Mouse (Mus musculus) kidney, adult 2 months (tissue): ENCODE data around the gene Rars. TPM values are rescaled to one million over a fixed set of nuclear protein-coding genes. Genes with fewer than 3 reads are reported as not detected.

ENCODE experiments used
- DNase-seq: peaks from one replicate; pipeline ENCODE4 v3.0.0; 2021
- H3K27ac ChIP-seq: fragments of 200-500 bp; 2 replicates; pipeline ENCODE4 v1.5.1; 2012; ENCODE audit warnings: low read depth, low read length, control low read depth, inconsistent platforms; ENCODE audit not compliant: insufficient read depth
- H3K27me3 ChIP-seq: fragments of 200-500 bp; replicated peaks from 2 replicates; pipeline ENCODE4 v1.6.1; 2012; ENCODE audit warnings: mild to moderate bottlenecking, moderate library complexity, low read length, inconsistent platforms; ENCODE audit not compliant: control insufficient read depth, insufficient read depth
- H3K36me3 ChIP-seq: fragments of 200-500 bp; 2 replicates; pipeline ENCODE4 v1.6.1; 2012; ENCODE audit warnings: mild to moderate bottlenecking, moderate library complexity, low read length, inconsistent platforms; ENCODE audit not compliant: control insufficient read depth, insufficient read depth
- H3K4me1 ChIP-seq: fragments of 200-500 bp; 2 replicates; pipeline ENCODE4 v1.6.1; 2011; ENCODE audit warnings: low read length; ENCODE audit not compliant: control insufficient read depth, insufficient read depth
- H3K4me3 ChIP-seq: fragments of 200-500 bp; 2 replicates; pipeline ENCODE4 v1.5.1; 2011; ENCODE audit warnings: mild to moderate bottlenecking, low read depth, low read length, control low read depth; ENCODE audit not compliant: insufficient read depth
- CTCF ChIP-seq: fragments of 200-500 bp; conservative IDR thresholded peaks from 2 replicates; pipeline ENCODE4 v1.5.1; 2011; ENCODE audit warnings: low read depth, mild to moderate bottlenecking, control low read depth, low read length, moderate library complexity, mixed read lengths; ENCODE audit not compliant: insufficient read depth, insufficient read length
- POLR2A ChIP-seq: fragments of 200-500 bp; IDR thresholded peaks from one replicate; pipeline ENCODE4 v1.6.1; 2011; ENCODE audit warnings: low read depth, low read length, control low read depth
- WGBS: fragments of 180-500 bp; shearing (Covaris S2); methylation state at CpG from one replicate; pipeline ENCODE4 v1.1.7; 2018; 5-methylcytosine and 5-hydroxymethylcytosine counted together
- polyA plus RNA-seq: library from polyadenylated mRNA; depleted of rRNA; stranded (reverse); fragments of >200 nt; gene quantifications from 2 replicates; pipeline ENCODE4 v1.2.3, GENCODE M21; 2012

The Rars gene
- polyA plus RNA-seq, 1 experiment: 19.3 TPM

DNA sequence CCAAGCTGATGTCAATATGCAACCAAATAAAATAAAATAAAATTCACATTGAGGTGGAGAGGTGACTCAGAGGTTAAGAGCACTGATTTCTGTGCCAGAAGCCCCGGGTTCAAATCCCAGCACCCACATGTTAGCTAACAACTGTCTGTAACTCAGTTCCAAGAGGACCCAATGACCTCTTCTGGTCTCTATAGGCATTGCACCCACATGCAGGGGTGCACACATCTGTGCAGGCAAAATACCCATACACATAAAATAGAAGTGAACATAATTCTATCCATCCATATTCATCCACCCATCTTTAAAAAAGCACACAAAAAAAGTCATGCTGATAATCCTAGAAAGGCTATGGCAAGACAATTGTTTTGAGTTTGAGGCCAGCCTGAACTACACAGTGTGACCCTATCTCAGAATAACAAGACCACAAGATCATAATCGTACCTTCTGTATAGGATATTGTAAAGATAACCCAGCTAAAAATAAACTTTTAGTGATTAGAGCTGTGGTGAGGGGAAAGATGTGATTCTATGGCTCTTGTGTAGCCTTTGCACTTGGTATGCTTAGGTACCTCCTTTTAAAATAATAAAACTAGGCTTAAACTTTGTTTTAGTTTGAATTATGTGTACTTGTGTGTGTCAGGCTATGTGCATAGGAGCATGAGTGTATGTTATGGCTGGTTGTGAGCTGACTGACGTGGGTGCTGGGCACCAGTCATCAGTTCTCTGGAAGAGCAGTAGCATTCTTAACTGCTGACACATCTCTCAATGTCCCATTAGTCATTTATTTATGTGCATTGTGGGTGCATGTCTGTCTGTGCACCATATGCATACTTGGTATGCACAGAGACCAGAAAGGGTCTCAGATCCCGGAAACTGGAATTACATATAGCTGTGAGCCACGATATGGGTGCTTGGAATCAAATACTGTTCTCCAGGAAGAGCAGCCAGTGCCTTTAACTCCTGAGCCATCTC, 3.1 kb upstream of the Rars start:
- no peak overlapping the region for H3K27ac ChIP-seq
- TF ChIP-seq POLR2A: no peak
- no peak for TF ChIP-seq CTCF
- peaks cover 2% of the 10 kb centered on the region; the same call in 1 of the 2 replicates for H3K36me3 ChIP-seq
- DNase-seq: no peak
- H3K4me1 ChIP-seq: peaks cover 7% of the 10 kb centered on the region
- H3K27me3 ChIP-seq: no peaks in the 10 kb centered on the region
- WGBS: 82% methylated on average over 5 of the region's 5 CpGs
- H3K4me3 ChIP-seq: no peak overlapping the region

DNA sequence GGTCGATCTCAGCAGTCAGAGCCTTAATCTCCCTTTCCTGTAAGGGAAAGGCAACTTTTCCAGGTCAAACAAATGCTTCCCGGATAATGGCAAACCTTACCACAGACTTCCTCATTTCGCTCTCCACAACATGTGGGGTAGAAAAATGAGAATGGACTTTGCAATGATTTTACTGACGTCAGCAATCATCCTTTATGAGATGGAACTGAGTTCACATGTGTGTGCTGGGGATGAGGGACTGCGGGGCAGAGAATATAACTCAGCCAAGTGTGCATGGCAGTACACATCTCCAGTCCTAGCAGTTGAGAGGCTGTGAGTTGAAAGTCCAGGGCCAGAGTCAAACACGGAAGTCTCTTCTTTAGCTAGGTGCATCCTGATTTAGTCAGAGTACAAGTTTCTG, 1.0 kb downstream of the Rars start:
- peak overlapping the region; percentile 20; the same call in 1 of the 2 replicates for H3K4me3 ChIP-seq
- DNase-seq: peak; percentile 27
- H3K4me1 ChIP-seq: peaks cover 7% of the 10 kb centered on the region
- no peak overlapping the region for H3K27ac ChIP-seq
- peaks cover 4% of the 10 kb centered on the region for H3K36me3 ChIP-seq
- 51% methylated on average over 6 of the region's 6 CpGs for WGBS
- H3K27me3 ChIP-seq: no peaks in the 10 kb centered on the region
- TF ChIP-seq CTCF (no peak), POLR2A (no peak)

DNA sequence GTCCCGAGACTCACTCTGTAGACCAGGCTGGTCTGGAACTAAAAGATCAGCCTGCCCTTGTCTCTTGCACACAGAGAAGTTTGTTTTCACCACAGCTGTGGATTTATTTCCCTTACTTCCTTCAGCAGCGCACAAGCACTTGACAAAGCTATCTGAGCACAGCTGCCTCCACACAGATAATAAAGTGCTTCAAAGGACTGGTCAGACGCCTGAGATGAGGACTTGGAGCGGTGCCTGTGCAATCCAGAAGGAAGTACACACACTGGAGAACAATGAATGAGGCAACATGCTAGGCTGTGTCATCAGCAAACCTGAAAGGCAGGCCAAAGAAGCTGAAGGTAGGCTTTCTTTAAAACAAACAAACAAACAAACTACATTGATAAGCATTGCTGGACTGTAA, 2.2 kb downstream of the Rars start:
- DNase-seq: no peak
- TF ChIP-seq POLR2A: no peak
- TF ChIP-seq CTCF: no peak
- no peaks in the 10 kb centered on the region for H3K27me3 ChIP-seq
- H3K4me1 ChIP-seq: peaks cover 7% of the 10 kb centered on the region
- H3K36me3 ChIP-seq: peaks cover 8% of the 10 kb centered on the region
- no peak overlapping the region for H3K27ac ChIP-seq
- 56% methylated on average over 4 of the region's 4 CpGs for WGBS
- no peak overlapping the region for H3K4me3 ChIP-seq

DNA sequence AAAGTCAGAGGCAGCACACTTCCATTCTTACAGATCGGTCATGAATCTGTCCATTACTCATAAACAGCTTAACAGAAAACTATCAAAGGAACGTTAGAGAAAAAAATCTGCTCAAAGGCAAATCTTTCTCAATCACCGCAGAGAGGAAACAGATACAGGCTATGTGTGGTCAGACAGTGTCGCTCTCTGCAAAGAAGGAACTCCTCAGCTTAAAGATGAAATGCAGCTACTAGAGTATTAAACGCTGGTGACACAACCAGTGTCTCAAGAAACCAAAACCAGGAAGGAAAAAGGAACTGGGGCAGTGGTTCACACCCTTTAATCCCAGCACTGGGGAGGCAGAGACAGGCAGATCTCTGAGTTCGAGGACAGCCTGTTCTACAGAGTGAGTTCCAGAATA, 6.6 kb downstream of the Rars start:
- no peak overlapping the region for H3K4me3 ChIP-seq
- no peaks in the 10 kb centered on the region for H3K27me3 ChIP-seq
- TF ChIP-seq CTCF (no peak), POLR2A (no peak)
- no peak for DNase-seq
- WGBS: 92% methylated on average over 6 of the region's 6 CpGs
- no peaks in the 10 kb centered on the region for H3K4me1 ChIP-seq
- no peak overlapping the region for H3K27ac ChIP-seq
- H3K36me3 ChIP-seq: peaks cover 17% of the 10 kb centered on the region

DNA sequence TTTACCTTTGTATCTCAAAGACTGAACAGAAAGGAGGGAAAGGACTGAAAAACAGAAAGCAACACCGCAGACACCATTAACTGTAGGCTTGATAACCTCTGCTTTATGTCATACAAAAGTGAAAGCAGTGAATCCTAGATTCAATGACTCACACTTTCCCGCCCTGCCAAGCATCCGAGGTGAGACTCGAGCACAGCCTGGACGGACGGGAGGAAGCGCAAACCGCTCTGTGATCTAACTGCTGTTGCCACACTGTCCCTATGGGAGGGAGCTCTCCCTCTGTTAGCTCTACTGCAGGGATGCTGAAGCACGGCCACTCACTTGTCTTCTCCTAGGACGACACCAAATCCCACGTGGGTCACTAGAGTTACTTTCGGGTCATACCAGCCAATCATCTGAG, 18.0 kb downstream of the Rars start:
- Histone ChIP-seq H3K27me3 (no peaks in the 10 kb centered on the region), H3K27ac (no peak overlapping the region), H3K36me3 (peaks cover 23% of the 10 kb centered on the region), H3K4me3 (no peak overlapping the region), H3K4me1 (no peaks in the 10 kb centered on the region)
- no peak for TF ChIP-seq POLR2A
- no peak for TF ChIP-seq CTCF
- WGBS: 88% methylated on average over 12 of the region's 12 CpGs
- no peak for DNase-seq

DNA sequence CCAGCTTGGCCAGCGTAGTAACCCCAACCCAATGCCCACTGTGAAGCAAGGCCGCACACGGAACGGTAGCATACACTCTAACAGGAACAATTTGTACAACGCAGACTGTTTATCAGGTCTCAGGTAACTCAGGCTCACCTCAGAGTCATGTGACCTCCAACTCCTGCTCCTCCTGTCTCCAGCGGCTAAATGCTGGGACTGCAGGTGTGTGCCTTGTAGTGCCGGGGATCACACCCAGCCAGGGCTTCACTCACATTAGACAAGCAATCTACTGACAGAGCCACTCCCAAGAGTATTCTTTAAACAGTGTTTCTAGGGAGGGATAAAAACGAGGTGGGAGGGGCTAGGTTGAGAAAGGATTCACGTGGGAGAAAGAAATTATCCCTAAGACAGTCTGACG, 22.8 kb downstream of the Rars start:
- Histone ChIP-seq H3K36me3 (peaks cover 13% of the 10 kb centered on the region), H3K27ac (no peak overlapping the region), H3K4me1 (no peaks in the 10 kb centered on the region), H3K27me3 (no peaks in the 10 kb centered on the region), H3K4me3 (no peak overlapping the region)
- 86% methylated on average over 10 of the region's 10 CpGs for WGBS
- DNase-seq: no peak
- TF ChIP-seq CTCF: no peak
- TF ChIP-seq POLR2A: no peak

DNA sequence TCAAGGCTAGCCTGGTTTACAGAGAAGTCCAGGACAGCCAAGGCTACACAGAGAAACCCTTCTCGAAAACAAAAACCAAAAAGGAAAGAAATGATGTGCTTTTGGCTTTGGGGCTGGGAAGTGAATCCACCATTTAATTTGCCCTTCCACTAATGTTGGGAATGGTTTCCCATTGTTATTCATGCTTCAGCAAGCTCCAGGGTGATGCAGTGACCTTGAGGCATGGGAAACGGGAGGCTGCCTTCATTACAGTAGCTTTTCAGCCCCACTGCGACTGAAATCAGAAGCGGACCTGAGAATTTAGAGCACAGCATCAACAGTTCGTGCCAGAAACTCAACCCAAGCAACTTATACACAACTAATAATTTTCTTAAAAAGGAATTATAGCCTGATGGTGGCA, 33.0 kb downstream of the Rars start:
- H3K27ac ChIP-seq: no peak overlapping the region
- DNase-seq: no peak

DNA sequence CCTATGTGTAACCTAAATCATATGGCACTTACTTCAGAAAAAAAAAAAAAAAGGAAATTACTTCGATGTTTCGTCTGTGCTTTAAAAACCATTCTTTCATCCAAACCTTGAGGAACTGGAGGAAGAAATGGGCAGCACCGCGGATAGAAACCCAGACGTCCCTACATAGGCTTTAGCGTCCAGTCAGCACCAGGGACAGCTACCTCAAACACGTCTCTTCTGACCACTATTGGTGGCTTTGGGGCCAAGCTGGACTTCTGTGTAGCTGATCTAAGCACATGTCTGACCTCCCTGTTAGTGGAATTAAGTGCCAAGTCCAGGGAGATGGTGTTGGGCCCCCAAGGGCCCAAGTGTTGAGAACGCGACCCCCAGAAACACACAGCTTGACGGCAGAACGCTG, 35.4 kb downstream of the Rars start, which contains the start of gene Fbll1:
TSS of gene Fbll1 (minus strand) at position 11 of the 400 bp plus-strand sequence.
- Histone ChIP-seq H3K4me1 (no peaks in the 10 kb centered on the region), H3K27me3 (peaks cover 3% of the 10 kb centered on the region; the same call in 1 of the 2 replicates), H3K36me3 (no peaks in the 10 kb centered on the region), H3K27ac (no peak within 1 kb of the TSS), H3K4me3 (no peak within 1 kb of the TSS)
- TF ChIP-seq POLR2A: no peak
- TF ChIP-seq CTCF: no peak
- WGBS: 17% methylated on average over 11 of the region's 11 CpGs
- DNase-seq: peak; percentile 26

More for the DNA sequence above, 33.0 kb downstream of the Rars start:
- no peaks in the 10 kb centered on the region for H3K4me1 ChIP-seq
- TF ChIP-seq POLR2A (no peak), CTCF (no peak)
- 66% methylated on average over 5 of the region's 5 CpGs for WGBS
- H3K4me3 ChIP-seq: no peak overlapping the region
- H3K27me3 ChIP-seq: 0 out of 2 replicates have a peak, but pooled peaks cover 3% of the 10 kb centered on the region
- no peaks in the 10 kb centered on the region for H3K36me3 ChIP-seq
